Mouse (Mus musculus) frontal cortex, adult 2 months (tissue): ENCODE data around the gene Elavl4. TPM values are rescaled to one million over a fixed set of nuclear protein-coding genes. Genes with fewer than 3 reads are reported as not detected.

Experiments
- DNase-seq, 2 experiments: peaks; one replicate each; pipeline ENCODE4 v3.0.0; 2022; ENCODE audit warnings: low spot score in 1 of 2; ENCODE audit errors: extremely low spot score in 1 of 2
- polyA plus RNA-seq: library from polyadenylated mRNA; depleted of rRNA; stranded (reverse); fragments of >200 nt; gene quantifications from 2 replicates; pipeline ENCODE4 v1.2.3, GENCODE M21; 2012; rRNA removed

Gene Elavl4
- 29.2 and 39.3 TPM in 2 replicates for polyA plus RNA-seq

GRCm38 (mm10) chr4:110351178-110352000 is at the start of gene Elavl4:
Elavl4 (minus strand) TSS chr4:110351909.
- peak; percentile 8 to 77 for DNase-seq

DNA sequence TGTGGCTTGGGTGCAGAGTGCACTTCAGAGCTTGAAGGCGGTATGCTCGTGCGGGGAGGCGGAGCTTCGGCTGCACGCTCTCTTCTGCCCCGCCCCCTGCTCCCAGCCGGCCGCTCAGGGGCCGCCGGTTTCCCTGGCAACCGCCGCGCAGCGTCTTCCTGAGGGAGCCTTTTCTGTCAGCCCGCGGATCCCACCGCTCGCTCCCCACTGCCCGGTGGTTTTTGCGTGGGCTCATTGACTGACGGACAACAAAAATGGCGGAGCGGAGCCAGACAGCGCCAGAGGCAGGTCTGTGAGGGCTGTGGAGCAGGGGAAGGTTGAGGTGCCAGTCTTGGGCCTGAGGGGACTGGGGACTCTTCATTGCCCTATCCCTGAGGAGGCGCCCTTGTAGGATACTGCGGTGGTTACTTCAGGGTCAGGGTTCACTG is 45.9 kb upstream of the Elavl4 start, which contains the start of gene Agbl4:
Gene Agbl4 (plus strand): TSS at position 44 of the 428 bp plus-strand sequence.
- peak; percentile 24 to 82 for DNase-seq

GRCm38 (mm10) chr4:110396221-110396620 is 44.5 kb upstream of the Elavl4 start:
- no peak for DNase-seq

DNA sequence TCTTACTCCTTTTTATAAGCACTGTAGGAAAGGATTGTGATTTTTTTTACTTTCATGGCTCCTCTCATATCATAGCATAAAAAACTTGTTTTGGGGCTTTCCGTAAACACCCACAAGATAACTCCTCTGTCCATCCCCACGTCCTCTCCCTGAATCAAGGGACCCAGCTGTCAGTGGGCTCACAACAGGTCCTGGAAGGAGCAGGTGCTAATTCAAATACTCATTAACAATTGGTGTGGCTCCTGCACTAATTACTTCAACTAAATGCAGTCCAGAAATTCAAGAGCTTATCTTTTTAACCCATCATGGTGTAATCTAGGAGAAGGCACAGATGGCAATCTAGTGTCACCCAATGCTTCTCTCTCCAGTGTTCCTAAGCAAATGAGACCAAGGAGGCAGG is 8.9 kb upstream of the Elavl4 start:
- no peak for DNase-seq

GRCm38 (mm10) chr4:110352001-110352369 is 276 bp upstream of the Elavl4 start:
- DNase-seq = no peak

GRCm38 (mm10) chr4:110350856-110351177 is 892 bp downstream of the Elavl4 start:
- peak in 1 of 2 experiments; percentile 35 for DNase-seq

- DNase-seq = peak; percentile 12 to 77
These were observed 27.8 kb downstream of the Elavl4 start for GRCm38 (mm10) chr4:110323912-110324311.

DNA sequence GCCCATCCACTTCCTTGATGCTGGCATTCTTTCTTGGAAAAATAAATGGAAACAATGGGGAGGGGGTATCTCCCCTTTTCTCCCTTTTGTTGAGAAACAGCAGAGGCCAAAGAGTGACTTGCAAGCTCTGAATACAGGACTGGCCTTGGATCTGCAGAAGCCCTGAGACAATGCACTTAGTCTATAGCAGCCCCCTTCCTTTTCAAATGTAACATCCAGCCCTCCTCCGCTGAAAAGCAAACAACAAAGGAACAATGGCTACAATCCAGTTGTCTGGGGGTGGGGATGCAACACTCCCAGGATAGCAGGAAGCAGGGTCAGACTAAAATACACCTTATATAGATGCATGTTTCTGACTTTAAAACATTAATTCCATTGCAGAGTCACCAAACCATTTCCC is 39.6 kb downstream of the Elavl4 start:
- no peak for DNase-seq

- DNase-seq = no peak
These were observed 44.7 kb downstream of the Elavl4 start for GRCm38 (mm10) chr4:110306972-110307371.

DNA sequence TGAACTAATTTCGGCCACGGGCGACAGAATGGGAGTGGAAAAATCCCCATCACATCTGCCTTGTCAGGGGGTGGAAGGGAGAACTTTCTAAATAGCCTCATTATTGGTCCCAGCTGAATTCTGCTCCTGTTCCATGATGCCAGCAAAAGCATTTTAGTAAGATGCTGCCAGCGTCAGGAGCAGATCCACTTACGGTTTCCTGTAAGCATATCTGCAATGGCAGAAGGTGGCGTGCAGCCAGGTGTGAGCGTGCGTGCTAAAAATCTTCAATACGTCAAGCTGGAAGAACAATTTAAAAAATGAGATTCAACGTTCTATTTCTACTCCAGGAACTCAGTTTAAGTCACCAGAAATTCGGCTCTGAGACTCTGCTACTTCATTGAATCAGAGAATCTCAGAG is 45.1 kb downstream of the Elavl4 start:
- peak in 1 of 2 experiments; percentile 48 for DNase-seq

DNA sequence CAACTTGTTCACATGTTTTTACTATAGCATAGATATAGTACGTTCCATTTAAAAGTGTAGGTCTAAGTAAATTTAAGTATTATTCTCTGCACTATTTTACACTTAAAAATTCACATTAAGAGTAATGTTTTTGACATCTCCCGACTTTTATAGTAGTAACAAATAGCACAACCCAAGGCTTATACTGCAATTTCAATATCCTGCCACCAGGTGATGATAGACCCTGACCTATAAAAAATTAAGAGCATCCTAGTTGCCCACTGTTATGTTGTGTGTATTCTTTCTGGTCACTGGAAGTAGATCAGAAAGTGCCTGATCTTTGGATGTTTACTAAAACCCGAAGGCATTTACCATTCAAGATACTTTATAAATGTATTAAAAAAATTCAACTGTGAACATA is 55.9 kb downstream of the Elavl4 start:
- DNase-seq = no peak

- no peak for DNase-seq
These were observed 58.5 kb downstream of the Elavl4 start for GRCm38 (mm10) chr4:110293238-110293637.

GRCm38 (mm10) chr4:110292471-110292870 is 59.2 kb downstream of the Elavl4 start:
- DNase-seq = no peak

DNA sequence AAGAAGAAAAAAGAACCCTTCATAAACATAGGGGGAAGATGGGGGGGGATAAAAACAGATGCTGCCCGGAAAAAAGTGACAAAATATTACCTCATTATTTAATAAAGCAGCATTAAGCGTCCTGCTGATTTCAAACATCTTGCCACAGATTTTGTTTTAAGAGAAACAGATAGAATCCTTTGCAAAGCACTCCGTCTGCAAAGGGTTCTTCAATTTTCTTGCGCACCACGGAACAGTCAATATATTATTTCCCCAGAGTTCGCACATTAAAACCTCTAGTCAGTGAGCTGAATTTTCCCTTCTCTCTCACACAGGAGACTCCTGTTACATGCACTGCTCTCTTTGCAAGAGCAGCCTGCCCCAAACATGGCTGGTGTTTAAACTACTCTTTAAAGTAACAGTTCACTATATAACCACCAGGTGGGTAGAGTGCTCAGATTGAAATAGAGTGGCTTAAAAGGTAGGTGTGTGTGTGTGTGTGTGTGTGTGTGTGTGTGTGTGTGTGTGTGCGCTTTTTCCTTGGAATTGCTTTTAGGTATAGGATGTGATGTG is 61.1 kb downstream of the Elavl4 start:
- peak in 1 of 2 experiments; percentile 61 for DNase-seq

- DNase-seq = no peak
These were observed 61.7 kb downstream of the Elavl4 start for GRCm38 (mm10) chr4:110290056-110290455.

DNA sequence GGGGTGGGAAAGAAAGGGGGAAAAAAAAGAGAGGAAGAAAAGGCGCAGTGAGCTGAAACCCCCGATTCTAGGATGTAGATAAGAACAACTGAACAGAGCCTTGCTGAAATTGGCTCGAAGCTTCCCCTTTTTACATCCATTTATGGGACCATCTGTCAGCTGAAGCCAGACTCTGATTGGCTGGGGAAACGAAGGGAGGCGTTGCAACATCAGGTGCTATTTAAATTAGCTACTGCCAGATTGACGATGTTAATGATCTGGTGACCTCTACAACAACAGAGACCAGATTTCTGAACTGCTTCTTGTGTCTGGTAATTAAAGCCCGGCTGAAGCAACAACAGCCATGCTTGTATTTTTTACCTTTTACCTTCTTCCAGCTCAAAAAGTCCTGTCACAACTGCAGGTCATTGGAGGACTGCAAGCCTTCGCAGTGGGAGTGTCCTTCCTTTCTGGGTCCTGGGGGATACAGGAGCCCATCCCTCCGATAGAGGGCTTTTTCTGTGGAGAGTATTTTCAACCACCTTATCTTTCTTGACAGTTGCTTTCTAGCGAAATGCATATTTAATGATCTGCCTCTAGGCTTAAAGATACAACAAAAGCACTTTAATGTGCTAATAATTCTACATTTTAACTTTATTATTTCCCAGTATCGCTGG is 64.2 kb downstream of the Elavl4 start:
- DNase-seq = peak in 1 of 2 experiments; percentile 85

DNA sequence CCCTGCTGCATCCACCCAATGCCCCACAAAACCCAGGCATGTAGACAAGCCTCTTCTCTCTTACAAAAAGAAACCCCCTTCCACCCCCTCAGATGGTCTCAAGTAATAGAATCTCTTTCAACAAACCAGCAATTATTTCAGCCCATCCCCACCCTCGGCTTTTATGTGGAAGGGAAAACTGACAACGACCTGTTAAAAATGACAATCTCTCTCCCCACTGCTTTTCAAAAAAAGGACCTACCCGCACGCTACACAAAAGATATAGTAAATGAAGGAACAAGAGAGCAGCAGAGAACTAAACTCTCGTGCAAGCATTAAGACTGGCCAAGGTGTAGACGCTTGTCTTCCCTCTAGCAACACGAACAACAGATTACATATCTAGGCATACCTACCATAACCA is 64.9 kb downstream of the Elavl4 start:
- DNase-seq = peak in 1 of 2 experiments; percentile 37

DNA sequence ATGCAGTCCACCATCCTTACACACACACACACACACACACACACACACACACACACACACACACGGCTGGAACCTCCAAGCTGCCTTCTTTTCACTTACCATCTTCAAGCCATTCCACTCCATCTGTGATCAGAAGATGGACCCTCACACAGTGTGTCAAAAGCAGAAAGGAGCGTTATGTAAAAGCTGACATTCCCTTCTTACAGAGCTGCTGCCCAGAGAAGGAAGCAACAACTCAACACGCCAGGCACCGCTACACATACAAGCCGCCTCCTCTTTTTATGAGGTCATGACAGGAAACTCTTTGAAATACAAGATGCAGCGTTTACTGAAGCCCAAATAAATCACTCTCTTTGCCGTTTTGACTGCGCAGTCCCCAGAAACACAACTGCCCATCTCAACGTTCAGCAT is 65.3 kb downstream of the Elavl4 start:
- peak; percentile 33 to 70 for DNase-seq

GRCm38 (mm10) chr4:110285346-110286330 is 66.1 kb downstream of the Elavl4 start:
- DNase-seq = peak in 1 of 2 experiments; percentile 58

- DNase-seq = no peak
These were observed 67.3 kb downstream of the Elavl4 start for GRCm38 (mm10) chr4:110284446-110284845.
